Mouse (Mus musculus): Measurements from ENCODE around the gene Per3. TPM values are rescaled to one million over a fixed set of nuclear protein-coding genes. Genes with fewer than 3 reads are reported as not detected.

The Per3 gene
- total RNA-seq, 2 experiments from 2014 or later, result 25.9 to 30.3 TPM

- no peak for DNase-seq (ENCODE audit: low spot score in 2 of 2)
These were observed 82.2 kb downstream of the Per3 start for GRCm38 (mm10) chr4:150962231-150962630.

GRCm38 (mm10) chr4:150958536-150958935 is 85.9 kb downstream of the Per3 start:
- no peak for DNase-seq (ENCODE audit: low spot score in 2 of 2)

- no peak for DNase-seq (ENCODE audit: low spot score in 2 of 2)
These were observed 87.4 kb downstream of the Per3 start for GRCm38 (mm10) chr4:150957106-150957458.

GRCm38 (mm10) chr4:150956369-150957105 is 87.9 kb downstream of the Per3 start:
- peak; percentile 49 to 75 for DNase-seq (ENCODE audit: low spot score in 2 of 2)

Other genes starting within 250 kb of the Per3 start
- gene Errfi1, start 190.7 kb downstream of the Per3 start, total RNA-seq (2021), result 10 to 100 TPM; 45.7 to 60.5 TPM
- gene Park7, start 130.2 kb downstream of the Per3 start, total RNA-seq (2021), result 100 to 1,000 TPM; 241 to 256 TPM
- gene Tnfrsf9, start 130.1 kb downstream of the Per3 start, total RNA-seq (2021), result under 1 TPM; 0.82 to 0.89 TPM
- not detected for gene Uts2, start 47.6 kb downstream of the Per3 start, total RNA-seq (2021)
- gene Vamp3, start 13.3 kb upstream of the Per3 start, total RNA-seq (2021), result 10 to 100 TPM; 30.4 to 30.7 TPM
- not detected for gene Gm13090, start 44.9 kb upstream of the Per3 start, total RNA-seq (2021)

Measured in layer of hippocampus, adult 18-20 months (tissue).